Mouse (Mus musculus): Measurements from ENCODE around the gene Tnfsf11.

- TF ChIP-seq CTCF (IDR thresholded peaks at IDR 0.05) (no peak), EP300 (IDR thresholded peaks at IDR 0.05) (no peak)
Observed at GRCm38 (mm10) chr14:78352865-78353264, 45.0 kb upstream of the Tnfsf11 start.

Measured in lung, postnatal 0 days (tissue).